Mouse (Mus musculus) frontal cortex, postnatal 25 days (tissue): Measurements from ENCODE around the gene Popdc2.

Experiments
- DNase-seq, 2 experiments: peaks; one replicate each; pipeline ENCODE4 v3.0.0; 2022; ENCODE audit warnings: low spot score in 2 of 2

The Popdc2 gene

DNA sequence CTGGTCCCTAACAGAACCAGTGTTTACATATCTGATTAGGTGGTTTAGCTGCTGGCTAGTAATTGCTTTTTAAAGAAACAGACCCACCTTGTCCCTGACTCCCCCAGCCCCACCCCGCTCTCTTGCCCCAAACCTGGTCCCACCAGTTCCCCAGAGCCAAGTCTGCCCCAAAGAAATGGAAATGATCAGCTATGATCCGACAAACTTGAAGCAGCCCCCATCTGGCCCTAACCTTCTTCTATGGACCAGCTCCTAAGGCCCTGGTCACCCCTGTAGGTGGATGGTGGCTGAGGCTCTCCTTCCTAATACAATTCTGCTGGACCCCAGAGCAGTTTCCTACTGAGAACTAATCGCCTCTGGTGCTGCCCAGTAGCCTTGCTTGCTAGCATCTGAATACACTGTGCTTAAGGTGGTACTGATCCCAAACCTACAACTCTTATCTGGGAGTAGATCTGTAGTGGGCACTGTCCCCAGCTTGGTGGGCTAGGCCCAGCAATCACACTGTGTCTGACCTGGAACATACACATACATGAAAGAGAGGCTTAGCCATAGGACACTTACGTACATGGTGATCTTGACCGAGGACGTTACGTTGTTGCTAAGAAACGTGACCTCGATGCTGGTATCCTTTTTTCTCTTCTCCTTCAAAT is 38.4 kb downstream of the Popdc2 start:
- DNase-seq, result no peak

DNA sequence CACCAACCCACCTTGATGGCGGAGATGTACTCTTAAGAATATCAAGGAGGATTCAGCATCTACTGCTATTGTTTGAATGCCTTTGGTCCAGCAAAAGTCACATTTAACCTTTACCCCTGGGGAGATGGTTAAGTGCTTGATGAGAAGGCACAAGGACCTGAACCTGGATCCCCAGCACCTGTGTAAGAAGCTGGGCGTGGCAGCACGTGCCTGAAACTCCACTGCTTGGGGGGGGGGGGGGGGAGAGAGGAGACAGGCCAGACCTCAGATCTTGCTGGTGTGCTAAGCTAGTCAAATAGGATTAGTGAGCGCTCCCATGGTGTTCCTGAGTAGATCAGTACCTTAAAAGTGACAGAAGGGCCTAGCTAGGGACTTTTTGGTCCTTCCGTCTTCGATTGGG is 39.5 kb downstream of the Popdc2 start:
- no peak for DNase-seq

DNA sequence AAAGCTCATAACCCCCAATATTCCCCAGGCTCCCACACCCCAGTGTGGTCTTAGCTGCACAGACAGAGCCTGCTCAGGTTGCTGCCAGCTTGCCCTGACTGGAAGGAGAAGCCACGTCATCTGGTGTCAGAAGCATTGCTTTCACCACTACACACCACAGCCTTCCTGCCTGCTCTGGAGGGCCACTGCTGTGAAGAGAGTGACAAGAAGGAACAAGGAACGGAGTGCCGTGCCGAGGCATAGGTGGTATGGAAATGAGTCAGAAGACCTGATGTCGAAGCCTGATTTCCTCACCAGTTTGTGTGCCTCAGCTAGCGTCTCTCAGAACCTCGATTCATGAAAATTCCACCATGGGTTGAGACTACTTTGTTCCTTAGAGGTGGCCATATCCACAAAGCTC is 41.6 kb downstream of the Popdc2 start:
- no peak for DNase-seq

DNA sequence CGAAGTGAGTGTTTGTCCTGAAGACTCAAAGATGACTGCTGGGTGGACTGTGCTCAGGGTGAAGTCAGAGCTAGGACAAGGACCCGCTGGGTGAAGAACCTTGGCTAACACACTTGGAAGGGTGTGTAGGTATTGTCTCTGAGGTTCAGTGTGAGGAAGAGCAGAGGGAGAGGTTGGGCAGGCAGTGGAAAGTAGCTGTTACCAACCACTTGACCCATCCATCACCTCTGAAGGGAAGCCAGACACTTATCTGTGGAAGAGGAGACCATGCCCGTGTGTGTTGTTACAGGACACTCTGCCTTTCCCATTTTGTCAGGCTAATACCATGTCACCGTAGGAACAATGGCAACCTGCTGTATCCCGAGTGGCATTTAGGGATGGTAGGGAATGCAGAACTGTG is 44.3 kb downstream of the Popdc2 start:
- DNase-seq, result no peak

DNA sequence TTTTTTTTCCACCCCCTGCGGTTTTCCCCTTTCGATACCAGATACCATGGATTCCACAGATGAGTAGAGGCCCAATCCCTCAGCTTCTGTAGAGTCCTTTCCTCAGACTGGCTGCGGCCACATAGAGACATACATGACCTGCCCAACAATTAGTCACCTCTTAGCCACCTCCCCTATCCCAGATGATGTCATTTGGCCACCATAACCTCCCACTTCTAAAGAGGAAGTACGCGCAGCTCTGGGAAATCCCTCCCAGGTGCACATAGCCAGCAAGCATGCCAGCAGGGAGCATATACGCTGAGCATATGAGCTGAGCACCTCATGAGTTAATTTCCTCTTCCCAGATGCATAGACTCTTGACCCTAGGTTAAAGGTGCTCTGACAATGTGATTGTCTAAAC is 44.7 kb downstream of the Popdc2 start:
- DNase-seq, result no peak

DNA sequence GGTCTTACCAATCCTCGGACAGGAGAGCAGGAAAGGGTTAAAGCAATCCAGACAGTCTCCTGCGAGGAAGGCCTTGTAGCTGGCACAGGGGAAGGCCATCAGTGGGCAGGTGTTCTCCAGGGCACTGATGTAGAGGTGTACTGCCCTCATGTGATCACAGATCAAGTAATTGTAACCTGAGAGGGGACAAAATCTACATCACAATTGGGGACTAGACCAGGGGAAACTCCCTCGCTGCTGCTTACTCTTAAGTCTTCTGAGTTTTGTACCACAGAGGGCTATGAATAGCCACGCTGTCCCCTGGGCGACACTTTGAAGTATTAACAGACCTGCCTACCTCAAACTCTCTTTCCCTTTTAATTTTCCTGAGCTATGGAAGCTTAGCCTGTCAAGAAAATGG is 45.6 kb downstream of the Popdc2 start:
- DNase-seq, result no peak

DNA sequence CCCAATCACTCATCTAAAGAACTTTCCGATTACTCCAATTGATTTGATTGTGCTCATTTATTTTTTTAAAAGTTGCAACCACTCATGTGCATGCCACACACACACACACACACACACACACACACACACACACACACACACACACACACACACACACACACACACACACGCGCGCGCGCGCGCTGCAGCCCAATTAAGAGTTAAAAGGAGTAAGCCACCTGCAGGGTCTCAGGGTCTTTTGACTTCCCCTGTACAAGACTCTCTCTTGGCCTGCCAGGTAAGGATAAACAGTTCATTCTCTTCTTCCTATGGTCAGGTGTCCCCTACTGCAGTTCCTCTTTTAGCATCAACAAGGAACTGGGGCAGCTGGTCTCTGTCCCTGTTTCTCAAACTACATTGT is 46.4 kb downstream of the Popdc2 start:
- no peak for DNase-seq

DNA sequence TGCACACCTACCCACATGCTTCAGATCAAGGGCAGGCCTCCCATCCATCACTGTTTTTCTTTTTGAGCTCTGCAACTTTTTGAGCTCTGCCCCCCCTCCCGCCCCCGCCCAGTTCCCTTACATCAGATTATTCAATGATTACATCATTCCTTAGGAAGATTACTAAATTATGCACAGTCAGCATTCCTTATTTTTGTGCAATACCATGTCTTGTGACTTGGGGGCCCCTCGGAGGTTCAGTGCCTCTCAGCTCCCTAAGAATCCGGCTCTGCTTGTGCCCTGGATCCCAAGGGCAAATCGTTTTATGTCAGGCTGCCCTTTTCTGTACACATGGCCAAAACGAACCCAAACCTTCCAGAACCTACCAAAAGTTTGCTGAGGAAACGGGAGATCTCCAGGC is 52.9 kb downstream of the Popdc2 start:
- DNase-seq, result no peak

DNA sequence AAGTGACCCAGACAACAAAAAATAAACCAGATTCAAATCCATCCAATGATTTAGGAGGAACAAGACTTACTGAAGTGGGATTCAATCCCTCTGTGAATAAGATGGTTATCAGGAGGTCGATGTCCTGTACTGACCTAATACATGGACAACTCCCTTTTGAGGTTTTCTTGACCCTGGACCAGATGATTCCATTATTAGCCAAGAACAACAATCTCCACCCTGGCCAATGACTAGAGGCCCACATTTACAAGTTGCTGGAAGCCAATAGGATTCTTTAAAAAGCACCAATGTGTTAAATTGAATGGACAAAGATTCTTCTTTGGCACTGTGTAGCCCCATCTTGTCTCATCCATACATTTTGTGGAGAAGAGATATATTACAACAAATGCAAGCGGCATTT is 63.4 kb downstream of the Popdc2 start:
- no peak for DNase-seq

DNA sequence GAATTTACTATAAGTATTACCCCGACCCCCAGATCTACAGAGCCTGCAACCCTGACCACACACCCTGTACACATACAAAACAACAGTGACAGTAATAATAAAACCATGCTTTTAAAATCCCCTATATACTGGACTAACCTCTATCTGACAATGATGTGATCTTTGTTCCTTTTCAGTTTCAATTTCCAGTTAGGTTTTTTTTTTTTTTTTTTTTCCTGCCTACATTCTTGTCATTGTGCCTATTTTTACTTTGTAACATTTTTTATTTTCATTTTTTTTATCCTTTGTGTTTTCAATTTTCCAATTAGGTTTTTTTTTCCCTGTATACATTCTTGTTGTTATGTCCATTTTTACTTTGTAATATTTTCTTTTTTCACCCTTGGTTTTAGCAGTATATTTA is 63.8 kb downstream of the Popdc2 start:
- no peak for DNase-seq
